Mouse (Mus musculus) lung, postnatal 36 days (tissue): ENCODE data around the gene Atf7ip.
A peak's percentile ranks its signal among the peaks of the same experiment; 100 is the strongest.

Experiments used
- DNase-seq: peaks from one replicate; pipeline ENCODE4 v3.0.0; 2022; ENCODE audit warnings: mixed read lengths

The Atf7ip gene

GRCm38 (mm10) chr6:136554774-136555522 is 49.0 kb downstream of the Atf7ip start:
- DNase-seq = peak; percentile 84

DNA sequence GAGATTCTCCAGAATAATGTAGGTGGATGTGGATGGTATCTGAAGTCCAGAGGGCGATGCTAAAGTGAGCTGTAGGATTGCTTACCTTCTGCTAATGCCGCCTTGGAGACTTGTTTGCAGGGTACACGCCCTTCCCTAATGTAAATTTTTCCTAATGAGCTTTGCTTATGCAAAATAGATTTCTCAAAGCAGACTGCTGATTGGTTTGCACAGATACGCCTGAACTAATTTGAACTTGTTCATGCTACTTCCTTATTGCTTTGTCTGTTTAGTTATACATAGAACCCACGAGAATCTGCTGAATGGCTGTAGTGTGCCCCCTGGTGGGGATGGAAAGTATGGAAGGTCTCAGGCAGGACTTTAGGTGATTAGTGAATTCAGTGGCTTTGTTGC is 49.6 kb downstream of the Atf7ip start:
- DNase-seq = peak; percentile 91

DNA sequence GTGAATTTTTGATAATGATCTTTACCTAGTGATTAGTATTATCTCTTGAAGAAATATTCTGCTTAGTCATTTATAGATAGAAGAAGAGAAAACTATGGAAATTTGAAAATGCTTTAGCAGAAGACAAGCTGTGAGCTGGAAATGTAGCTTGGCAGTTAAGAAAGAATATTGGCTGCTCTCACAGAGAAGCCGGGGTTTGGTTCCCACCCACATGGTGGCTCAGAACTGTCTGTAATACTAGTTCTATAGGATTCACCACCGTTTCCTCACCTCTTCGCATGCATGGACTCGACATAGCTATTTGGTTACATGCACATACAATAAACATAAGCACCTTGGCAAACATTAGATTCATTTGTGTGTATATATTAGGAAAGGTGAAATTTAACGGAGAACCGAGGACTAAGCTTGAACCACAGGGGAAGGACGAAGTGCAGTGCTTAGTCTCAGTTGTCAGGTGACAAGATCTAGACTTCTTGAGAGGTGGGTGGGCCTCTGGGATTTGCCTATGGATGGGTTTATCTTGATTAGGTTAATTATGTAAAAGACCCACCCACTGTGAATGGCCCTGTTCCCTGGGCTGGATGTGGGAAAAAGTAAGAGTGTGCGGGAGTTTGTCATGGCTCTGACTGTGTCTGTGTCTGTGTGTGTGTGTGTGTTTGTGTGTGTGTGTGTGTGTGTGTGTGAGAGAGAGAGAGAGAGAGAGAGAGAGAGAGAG is 52.5 kb downstream of the Atf7ip start:
- DNase-seq = no peak

GRCm38 (mm10) chr6:136566002-136566401 is 60.0 kb downstream of the Atf7ip start:
- no peak for DNase-seq

DNA sequence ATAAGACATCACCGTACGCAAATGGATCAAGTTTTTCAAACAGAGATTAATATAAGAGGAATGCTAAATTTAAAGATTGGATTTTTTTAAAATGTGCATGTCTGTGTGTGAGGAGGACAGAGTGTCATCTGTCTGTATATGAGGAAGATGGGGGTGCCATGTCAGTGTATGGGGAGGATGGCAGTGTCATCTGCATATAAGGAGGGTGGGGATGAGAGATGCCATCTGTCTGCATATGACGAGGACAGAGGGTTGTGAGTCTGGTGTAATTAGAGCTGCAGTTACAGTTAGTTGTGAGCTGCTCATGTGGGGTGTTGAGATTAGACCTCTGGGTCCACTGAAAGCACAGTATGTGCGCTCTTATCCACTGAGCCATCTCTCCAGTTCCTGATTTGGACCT is 84.8 kb downstream of the Atf7ip start:
- no peak for DNase-seq

DNA sequence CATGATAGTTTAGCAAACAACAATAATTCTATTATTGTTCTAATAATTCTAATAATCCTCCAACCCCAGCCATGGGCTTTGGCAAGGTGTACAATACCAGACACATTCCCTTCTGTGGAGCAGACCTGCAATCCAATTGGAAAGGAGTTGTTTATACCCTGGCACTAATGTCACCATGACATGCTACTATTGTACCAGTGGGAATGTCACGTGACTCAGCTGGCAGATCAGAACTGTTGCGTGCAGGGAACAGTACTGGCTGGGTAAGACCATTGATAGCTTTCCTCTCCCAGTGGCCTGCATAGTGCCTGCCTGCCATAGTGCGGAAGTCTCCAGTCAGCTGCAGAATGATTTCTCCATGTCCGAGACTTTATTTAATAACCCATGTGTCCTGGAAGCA is 88.6 kb downstream of the Atf7ip start:
- no peak for DNase-seq

- DNase-seq = no peak
Observed at GRCm38 (mm10) chr6:136602601-136603000, 96.6 kb downstream of the Atf7ip start.

DNA sequence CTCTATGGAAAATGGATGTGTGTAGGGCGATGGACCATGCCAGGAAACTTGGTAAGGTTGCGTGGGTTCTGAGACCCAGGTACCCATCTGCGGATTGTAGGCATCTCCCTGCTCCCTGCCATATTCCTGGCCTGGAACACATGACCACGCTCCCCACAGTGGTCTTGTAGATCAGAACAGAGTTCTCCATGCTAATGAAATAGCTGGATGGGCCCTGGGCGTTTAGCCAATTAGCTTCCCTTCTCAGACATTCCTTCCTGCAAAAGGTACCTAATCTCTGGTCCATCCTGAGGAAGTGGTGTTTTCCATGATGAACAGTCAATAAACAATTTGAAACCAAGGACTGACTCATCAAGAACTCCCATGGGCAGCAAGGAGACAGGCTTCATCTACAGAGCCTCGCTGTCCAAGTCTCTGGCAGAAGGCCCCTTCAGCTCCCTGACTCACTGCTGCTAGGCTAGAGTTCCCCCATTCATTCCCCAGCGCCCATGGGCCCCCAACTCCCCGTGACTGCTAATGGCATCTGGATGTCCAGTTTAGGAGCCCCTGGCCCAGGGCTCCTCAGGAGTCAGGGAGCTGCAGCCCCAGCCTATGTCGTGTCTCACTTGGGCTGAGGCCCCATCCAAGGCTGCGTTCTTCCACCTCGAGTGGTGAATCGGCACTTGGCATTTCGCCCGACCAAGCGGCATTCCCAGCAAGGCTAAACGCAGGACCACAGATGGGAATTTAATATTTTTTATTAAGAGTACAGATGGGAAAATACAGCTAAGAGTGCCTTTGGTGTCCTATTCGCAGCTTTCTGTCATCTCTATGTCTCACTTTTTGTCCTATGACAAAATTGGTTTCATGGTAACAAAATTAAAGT is 105.6 kb downstream of the Atf7ip start:
- DNase-seq = no peak

DNA sequence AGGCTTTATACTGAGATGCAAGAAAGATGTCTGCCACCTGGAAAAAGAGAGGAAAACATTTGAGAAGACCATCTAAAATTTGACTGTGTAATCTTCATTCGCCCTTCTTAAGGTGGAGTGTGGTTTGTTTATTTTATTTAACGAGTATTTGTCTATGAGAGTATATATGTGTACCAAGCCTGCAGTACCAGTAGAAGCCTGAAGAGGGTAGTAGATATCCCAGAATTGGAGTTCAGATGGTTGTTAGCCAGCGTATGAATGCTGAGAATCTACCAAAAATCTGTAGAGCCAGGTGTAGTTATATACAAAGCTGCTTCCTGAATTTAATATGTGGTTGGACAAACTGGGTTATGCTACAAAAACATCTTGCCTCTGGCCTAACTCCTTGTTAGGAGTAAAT is 106.3 kb downstream of the Atf7ip start:
- no peak for DNase-seq

- DNase-seq = no peak
Observed at GRCm38 (mm10) chr6:136614156-136614555, 108.2 kb downstream of the Atf7ip start.

DNA sequence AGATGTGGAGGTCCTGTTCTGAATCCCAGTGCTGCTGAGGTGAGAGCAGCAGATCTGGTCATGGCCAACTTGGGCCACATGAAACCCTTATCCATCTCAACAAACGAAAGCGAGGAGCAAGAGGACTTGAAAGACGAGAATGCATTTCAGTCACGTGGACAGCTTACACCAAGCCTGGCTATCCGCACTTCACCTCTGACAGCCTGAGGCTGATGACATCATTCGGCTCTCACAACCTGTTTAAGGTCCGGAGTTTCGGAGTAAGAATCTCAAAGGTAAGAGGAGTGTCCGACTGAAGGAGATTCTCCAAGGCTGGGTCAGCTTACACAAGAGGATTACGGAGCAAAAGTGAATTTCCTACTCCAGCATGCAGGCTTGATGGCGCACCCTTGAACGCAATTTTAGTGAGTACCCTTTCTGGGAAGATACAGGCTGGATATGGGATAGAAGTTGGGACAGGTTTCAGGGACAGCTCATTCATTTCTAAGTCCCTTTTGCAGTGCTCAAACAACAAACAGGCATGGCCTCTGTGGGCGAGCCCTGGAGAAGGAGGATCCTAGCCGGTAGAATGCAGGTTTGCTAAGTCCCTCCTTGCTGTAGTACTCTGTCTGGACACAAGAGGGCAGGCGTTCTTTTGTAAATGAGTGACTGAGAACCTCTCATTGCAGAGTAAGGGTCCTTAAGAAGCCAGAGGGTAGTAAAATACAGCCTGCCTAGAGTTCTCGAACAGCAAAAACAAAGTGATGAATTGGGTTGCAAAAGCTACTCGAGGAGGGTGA is 114.6 kb downstream of the Atf7ip start:
- peak; percentile 95 for DNase-seq

DNA sequence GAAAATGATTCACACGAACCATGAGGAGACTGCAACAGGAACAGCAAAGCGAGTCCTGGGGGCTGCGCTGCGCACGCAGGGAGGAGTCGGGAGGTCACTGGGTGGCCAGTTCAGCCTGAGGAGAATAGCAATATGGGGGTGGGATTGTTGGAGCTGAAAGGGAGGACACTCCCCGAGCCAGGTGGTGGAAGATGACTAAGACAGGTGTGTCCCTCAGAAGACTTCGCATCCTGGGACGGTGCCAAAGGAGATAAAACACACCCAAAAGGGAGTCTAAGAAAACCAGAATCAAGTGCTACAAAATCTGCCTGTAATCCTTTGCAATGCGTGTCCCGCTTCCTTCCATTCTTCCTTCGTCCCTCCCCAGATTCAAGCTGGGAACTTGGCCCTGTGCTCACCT is 119.5 kb downstream of the Atf7ip start:
- no peak for DNase-seq

GRCm38 (mm10) chr6:136629639-136630038 is 123.7 kb downstream of the Atf7ip start:
- DNase-seq = no peak

DNA sequence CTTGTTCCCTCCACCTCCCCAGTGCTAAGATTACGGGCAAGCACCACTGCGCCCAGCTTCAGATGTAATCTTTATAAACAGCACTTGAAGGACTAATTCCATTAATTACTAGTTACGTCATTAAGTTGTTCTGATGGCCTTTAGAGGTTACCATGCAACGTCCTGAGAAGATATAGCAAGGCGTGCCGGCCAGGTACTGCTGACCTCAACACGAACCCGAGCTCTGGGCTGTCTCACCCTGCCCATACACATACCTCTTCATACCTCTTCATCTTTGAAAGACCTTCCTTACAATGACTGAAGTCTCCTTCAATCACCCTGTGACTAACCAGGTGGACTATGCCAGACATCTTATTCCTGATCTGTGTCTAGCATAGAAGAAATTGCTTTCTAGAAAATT is 125.6 kb downstream of the Atf7ip start:
- no peak for DNase-seq

DNA sequence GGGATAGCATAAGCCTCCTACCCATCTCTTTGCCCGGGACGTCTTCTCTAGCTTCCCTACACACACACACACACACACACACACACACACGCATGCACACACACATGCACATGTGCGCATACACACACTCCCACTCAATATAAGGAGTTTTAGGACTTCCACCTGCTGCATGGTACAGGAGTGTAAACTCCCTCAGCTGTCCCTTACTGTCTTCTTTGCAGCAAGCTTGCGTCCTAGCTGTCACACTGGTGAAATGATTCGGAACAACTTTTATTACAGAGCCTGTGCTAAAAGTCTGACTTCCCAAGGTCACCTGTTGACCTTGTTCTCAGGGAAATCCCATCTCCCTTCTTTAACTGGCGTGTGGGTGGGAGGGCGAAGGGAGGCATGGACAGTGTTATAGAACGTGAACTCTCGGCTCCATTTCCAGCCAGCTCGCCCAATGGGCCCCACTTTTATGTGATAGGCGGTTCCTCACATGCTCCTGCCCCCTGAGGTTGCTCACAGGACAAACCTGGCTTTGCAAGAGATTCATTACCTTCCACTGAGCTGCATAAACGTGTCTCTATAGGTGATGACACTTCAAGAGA is 126.1 kb downstream of the Atf7ip start:
- DNase-seq = no peak

DNA sequence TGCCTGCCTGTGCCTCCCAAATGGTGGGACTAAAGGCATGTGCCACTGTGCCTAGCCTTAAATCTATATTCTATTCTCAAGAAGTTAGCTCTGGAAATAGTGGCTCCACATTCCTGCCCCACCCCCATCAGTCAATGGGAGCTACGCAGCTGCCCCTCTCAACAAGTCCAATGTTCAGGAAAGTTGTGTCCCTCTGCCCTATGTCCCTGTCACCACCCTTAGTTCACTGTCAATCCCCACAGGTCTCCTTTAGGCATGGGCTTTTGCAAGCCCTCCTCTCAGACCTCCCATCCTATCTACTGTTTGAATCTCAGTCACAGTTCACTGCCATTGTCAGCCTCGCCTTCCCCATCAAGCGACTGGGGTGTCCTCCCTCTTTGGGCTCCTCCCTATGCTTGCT is 127.2 kb downstream of the Atf7ip start:
- DNase-seq = no peak

DNA sequence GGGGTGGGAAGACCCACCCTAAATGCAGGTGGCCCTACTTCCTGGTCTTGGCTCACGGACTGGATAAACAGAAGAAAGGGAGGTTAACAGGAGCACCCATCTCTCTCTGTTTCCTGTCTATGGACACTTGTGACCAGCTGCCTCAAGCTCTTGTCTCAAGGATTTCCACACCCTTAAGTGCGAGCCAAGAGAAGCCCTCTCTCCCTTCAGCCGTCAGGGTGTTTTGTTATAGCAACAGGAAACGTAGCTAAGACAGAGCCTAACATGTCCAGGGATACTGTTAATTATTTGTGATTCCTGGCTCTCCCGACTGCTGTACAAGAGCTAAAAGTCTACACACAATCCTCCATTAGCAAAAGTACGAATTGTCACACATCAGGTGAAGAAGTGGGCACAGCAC is 127.8 kb downstream of the Atf7ip start:
- DNase-seq = peak; percentile 12

- DNase-seq = no peak
Observed at GRCm38 (mm10) chr6:136634982-136635381, 129.0 kb downstream of the Atf7ip start.

DNA sequence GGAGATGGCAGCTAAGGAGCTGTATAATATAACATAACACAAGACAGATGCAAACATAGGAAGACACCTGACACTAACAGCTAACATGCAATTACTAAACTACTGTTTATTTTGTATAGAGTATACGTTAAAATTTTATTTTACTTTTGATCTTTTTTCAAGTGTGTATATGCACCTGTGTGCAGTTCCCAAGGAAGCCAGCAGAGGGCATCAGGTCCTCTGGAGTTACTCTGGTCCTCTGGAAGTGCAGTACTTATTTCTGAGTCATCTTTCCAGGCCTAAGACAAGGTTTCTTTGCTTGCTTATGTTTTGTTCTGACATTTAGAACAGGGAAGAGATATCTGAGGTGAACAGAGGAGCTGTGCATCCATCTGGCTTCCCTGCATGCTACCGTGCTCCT is 138.2 kb downstream of the Atf7ip start:
- peak; percentile 32 for DNase-seq

GRCm38 (mm10) chr6:136645754-136646153 is 139.8 kb downstream of the Atf7ip start:
- peak; percentile 66 for DNase-seq

- DNase-seq = no peak
Observed at GRCm38 (mm10) chr6:136646207-136646606, 140.2 kb downstream of the Atf7ip start.

DNA sequence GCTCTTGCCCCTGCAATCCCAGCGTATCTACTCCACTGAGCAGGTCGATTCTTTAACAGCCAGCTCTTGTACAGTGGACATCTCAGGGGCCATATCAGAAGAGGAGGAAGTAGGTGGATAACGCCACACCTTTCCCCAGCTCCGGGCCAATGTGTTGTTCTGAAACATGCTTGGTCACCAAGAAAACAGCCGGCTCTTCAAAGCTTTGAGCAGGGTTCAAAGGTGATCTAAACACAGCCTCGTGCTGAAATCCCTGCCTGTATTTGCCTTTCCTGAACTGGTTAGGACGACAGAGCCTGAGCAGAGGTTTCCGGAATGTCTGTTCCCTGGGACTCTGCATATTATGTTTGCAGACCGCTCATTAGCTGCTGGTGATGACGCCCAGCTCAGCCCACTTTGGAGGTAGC is 141.5 kb downstream of the Atf7ip start:
- DNase-seq = peak; percentile 26
